Mouse (Mus musculus): ENCODE data around the gene Nup153.

The Nup153 gene

DNA sequence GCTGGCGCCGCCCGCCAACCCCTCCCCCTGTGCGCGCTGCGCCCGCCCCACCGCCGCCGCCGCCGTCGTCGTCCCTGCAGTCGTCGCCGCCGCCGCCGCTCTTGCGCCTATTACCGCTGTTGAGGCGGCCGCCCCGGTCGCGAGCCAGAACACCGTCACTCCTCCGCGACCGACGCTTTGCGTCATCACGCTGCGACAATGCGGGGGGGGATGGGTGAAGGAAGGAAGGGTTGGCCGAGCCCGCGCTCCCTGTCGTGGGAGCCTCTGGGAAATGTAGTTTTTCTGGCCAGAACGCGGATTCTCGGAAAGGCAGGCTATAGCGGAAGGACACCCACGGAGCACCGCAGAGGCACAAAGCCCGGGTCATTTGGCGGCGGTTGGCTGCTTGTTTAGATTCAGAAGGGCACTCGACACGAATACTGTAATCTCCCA lies at the start of gene Nup153:
Gene Nup153 (minus strand): TSS at position 104 of the 432 bp plus-strand sequence.
- peak; percentile 98 to 100 for DNase-seq (ENCODE audit: low spot score in 2 of 2)

GRCm38 (mm10) chr13:46777461-46777860 lies 49.7 kb upstream of the Nup153 start:
- no peak for DNase-seq (ENCODE audit: low spot score in 2 of 2)

- peak in 1 of 2 experiments; percentile 11 for DNase-seq (ENCODE audit: low spot score in 2 of 2)
Measured at GRCm38 (mm10) chr13:46776636-46777305, 49.0 kb upstream of the Nup153 start.

GRCm38 (mm10) chr13:46774998-46775397 lies 47.3 kb upstream of the Nup153 start:
- DNase-seq (ENCODE audit: low spot score in 2 of 2) = no peak

- DNase-seq (ENCODE audit: low spot score in 2 of 2) = no peak
Measured at GRCm38 (mm10) chr13:46772581-46772980, 44.8 kb upstream of the Nup153 start.

DNA sequence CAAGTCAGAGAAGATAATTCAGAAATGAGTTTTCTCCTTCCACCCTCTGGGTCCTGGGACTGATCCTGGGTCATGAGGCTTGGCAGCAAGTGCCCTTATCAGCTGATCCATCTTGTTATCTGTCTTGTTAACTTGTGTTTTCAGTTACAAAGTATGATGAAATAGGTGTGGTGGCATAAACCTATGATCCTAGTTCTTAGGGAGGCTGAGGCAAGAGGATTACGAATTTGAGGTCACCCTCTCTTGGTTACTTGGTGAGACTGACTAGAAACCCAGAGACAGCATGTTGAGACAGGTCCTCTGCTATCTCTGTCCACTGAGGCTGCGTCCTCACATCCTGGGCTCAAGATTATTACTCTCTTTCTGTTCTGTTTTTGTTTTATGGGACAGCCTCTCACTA lies 37.6 kb upstream of the Nup153 start:
- no peak for DNase-seq (ENCODE audit: low spot score in 2 of 2)

- DNase-seq (ENCODE audit: low spot score in 2 of 2) = no peak
Measured at GRCm38 (mm10) chr13:46763210-46763609, 35.5 kb upstream of the Nup153 start.

- DNase-seq (ENCODE audit: low spot score in 2 of 2) = no peak
Measured at GRCm38 (mm10) chr13:46760921-46761320, 33.2 kb upstream of the Nup153 start.

- DNase-seq (ENCODE audit: low spot score in 2 of 2) = no peak
Measured at GRCm38 (mm10) chr13:46759281-46759809, 31.6 kb upstream of the Nup153 start.

GRCm38 (mm10) chr13:46758627-46759026 lies 30.9 kb upstream of the Nup153 start:
- DNase-seq (ENCODE audit: low spot score in 2 of 2) = no peak

DNA sequence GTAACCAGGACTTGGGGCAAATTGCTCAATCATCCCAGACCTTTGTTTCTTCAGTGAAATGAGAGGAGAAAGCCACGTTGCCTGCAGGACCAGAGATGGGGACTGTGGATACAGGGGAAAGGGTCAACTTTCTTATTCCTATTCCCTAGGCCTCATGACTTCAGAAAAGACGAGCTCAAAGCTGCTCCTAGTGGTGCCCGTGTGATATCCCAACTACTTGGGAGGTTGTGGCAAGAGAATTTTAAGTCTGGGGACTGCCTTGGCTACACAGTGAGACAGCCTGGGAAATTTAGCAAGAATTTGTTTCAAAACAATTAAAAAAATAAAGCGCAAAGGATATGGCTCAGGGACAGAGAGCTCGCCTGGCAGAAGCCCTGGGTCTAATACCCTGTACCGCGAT lies 30.2 kb upstream of the Nup153 start:
- DNase-seq (ENCODE audit: low spot score in 2 of 2) = no peak

GRCm38 (mm10) chr13:46753294-46753693 lies 25.6 kb upstream of the Nup153 start:
- DNase-seq (ENCODE audit: low spot score in 2 of 2) = no peak

GRCm38 (mm10) chr13:46752566-46753229 lies 25.0 kb upstream of the Nup153 start:
- no peak for DNase-seq (ENCODE audit: low spot score in 2 of 2)

DNA sequence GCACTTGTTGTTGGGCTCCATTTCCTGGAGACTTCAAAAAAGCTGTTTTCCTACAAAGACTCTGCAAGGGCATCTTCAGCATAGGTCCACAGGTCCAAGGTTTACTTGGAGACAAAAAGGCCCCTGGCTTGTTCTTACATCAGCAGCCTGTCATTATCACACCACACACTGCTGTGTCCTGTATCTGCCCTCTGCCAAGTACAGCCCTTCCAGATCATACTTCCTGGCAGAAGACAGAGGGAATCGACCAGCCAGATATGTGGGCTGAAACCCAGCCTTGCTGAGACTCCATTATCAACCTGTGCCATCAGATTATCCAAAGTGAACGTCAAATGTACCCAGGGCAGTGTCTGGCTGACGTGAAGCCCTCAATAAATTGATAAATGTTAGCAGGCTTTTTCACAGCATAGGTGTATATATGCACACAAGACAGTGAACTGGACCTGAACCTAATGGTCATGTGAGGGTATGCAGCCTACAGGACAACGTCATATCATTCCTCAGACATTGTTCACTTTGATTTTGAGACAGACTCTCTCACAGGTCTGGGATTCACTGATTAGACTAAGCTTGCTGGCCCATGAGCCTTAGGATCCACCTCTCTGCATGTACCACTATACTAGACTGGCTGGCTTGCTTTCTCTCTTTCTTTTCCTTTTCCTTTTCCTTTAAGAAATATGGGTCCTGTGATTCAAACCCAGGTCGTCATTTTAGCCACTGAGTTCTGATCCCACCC lies 20.6 kb upstream of the Nup153 start:
- DNase-seq (ENCODE audit: low spot score in 2 of 2) = no peak

DNA sequence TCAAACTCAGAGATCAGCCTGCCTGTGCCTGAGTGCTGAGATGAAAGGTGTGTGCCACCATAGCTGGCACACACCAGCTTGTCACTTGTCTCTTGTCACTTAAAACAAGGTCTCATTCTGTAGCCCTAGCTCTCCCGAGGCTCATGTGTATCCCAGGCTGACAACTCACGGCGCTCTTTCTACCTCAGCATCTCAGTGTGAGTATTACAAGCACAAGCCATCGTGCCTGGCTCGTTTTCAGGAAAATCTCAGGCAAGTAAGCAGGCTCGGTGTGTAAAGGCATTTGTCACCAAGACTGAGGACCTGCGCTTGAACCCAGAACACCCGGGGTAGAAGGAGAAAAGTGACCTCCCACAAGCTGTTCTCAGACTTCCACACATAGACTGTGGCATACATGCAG lies 16.1 kb upstream of the Nup153 start:
- no peak for DNase-seq (ENCODE audit: low spot score in 2 of 2)

DNA sequence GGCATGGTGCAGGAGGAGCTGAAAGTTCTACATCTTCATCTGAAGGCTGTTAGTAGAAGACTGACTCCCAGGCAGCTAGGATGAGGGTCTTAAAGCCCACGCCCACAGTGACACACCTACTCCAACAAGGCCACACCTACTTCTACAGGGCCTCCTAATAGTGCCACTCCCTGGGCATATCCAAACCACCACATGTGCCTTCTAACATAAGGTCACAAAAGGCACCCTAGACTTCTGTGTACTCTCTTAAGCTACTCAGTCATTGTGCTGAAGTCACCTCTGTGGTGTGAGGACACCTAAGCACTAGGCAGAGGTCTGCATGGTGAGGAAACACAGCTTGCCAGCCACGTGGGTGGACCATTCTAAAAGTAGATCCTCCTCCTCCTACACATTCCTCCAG lies 14.6 kb upstream of the Nup153 start:
- no peak for DNase-seq (ENCODE audit: low spot score in 2 of 2)

DNA sequence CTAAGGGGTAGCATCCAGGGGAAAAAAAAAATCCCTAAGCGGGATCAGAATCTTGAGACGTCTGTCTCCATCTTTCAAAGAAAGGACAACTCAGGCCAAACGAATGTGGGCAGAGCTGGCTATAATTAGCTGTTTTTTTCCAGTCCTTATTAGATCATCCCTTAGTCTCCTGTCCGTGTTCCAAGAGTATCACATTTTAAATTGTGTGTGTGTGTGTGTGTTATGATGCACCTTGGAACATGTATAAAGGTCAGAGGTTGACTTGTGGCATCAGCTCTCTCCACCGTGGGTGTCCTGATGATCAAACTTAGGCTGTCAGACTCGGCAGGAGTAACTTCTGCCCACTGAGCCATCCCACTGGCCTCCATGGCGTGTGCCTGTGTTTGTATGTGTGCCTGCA lies 11.7 kb upstream of the Nup153 start:
- DNase-seq (ENCODE audit: low spot score in 2 of 2) = no peak

GRCm38 (mm10) chr13:46737482-46737881 lies 9.7 kb upstream of the Nup153 start:
- no peak for DNase-seq (ENCODE audit: low spot score in 2 of 2)

DNA sequence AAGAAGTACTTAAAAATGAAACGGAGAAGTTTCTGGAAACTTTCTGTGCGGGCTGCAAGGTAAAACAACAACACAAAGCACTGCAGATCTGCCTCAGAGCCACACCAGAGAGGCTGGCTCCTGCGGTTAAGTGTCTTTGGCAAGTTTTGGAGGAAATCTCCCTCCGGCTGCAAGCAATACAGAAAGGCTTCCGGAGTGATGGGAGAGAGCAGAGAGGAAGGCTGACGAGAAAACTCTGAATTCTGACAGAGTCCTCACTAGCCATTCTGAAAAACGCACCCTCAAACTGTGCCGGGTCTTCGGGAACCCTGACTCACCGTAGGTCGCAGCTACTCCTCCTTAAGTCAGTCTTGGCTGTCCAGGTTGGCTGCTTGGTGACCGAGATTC lies 8.7 kb upstream of the Nup153 start:
- DNase-seq (ENCODE audit: low spot score in 2 of 2) = peak in 1 of 2 experiments; percentile 22

GRCm38 (mm10) chr13:46735808-46736478 lies 8.2 kb upstream of the Nup153 start:
- peak; percentile 67 to 70 for DNase-seq (ENCODE audit: low spot score in 2 of 2)

DNA sequence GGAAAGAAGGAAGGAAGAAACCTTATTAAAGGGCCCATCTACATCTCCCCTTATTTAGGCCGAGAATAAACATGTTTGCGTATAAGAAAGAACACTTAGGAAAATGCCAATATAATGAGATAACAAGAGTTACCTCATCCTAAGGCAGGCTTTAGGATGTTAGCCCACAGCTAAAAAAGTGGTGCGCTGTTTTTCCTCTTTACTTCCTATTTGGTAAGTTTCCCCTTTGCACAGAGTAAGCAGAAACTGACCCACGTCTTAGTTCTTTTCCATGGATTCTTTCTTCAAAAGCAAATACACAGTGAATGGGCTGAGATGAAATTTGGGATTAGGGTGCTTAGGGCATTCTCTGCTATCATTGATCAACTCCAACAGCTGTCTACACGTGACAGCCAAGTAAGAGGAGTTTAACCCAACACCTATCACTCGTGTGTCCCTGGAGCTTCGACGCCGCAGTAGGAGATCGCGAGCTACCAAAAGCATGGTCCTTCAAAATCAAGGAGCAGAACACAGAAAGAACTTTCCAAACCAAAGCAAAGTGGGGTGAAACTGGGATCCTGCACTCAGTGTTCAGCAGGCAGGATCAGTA lies 7.6 kb upstream of the Nup153 start:
- peak in 1 of 2 experiments; percentile 12 for DNase-seq (ENCODE audit: low spot score in 2 of 2)

GRCm38 (mm10) chr13:46729998-46730397 lies 2.3 kb upstream of the Nup153 start:
- DNase-seq (ENCODE audit: low spot score in 2 of 2) = no peak

Measured in heart, adult 9 months (tissue).